ENCODE assay signal across 8 mouse cellular contexts in genomic region chr1:74285212-74286010, GRCm38 (mm10). TPM values are rescaled to one million over a fixed set of nuclear protein-coding genes. Genes with fewer than 3 reads are reported as not detected.
A peak's percentile ranks its signal among the peaks of the same experiment; 100 is the strongest.
DNase-seq lines count a peak whose midpoint lies in the region; ATAC-seq and TF ChIP-seq lines count a peak whose summit lies in the region.

No protein-coding gene starts in this region.

- no peaks in the 10 kb centered on the region for H3K27me3 ChIP-seq in forebrain, embryonic 13.5 days
- no peaks in the 10 kb centered on the region for H3K27me3 ChIP-seq in liver, embryonic 13.5 days

- no peaks in the 10 kb centered on the region for H3K9me3 ChIP-seq in forebrain, embryonic 13.5 days (replicated peaks)
- no peaks in the 10 kb centered on the region for H3K9me3 ChIP-seq in liver, embryonic 13.5 days (replicated peaks)

- no peak for TF ChIP-seq CTCF in lung, adult 2 months (IDR thresholded peaks at IDR 0.05; ENCODE audit: insufficient read depth, low read length)

- DNase-seq in lung, adult 2 months, result no peak
- no peak for DNase-seq in lung, postnatal 4 days
- DNase-seq in brain, adult 2 months (ENCODE audit: low read depth, low spot score), result peak; percentile 58
- no peak for DNase-seq in liver, embryonic 13.5 days
- DNase-seq in urinary bladder, postnatal 25 days (ENCODE audit: low spot score), result no peak
- DNase-seq in spleen, adult 12 weeks (ENCODE audit: low spot score), result no peak

- peaks cover 14% of the 10 kb centered on the region for H3K4me1 ChIP-seq in lung, adult 2 months (ENCODE audit: control insufficient read depth, insufficient read depth, low read length)
- H3K4me1 ChIP-seq in forebrain, embryonic 13.5 days, result peaks cover 29% of the 10 kb centered on the region
- H3K4me1 ChIP-seq in liver, embryonic 13.5 days (replicated peaks), result peaks cover 64% of the 10 kb centered on the region

- H3K4me2 ChIP-seq in forebrain, embryonic 13.5 days, result peak overlapping the region; percentile 82
- H3K4me2 ChIP-seq in liver, embryonic 13.5 days, result peak overlapping the region; percentile 87

- H3K4me3 ChIP-seq in lung, adult 2 months (replicated peaks; ENCODE audit: extremely low read depth, low read depth, low read length), result peak overlapping the region; percentile 77
- H3K4me3 ChIP-seq in forebrain, embryonic 13.5 days, result peak overlapping the region; percentile 77
- peak overlapping the region; percentile 82 for H3K4me3 ChIP-seq in liver, embryonic 13.5 days (replicated peaks)

- H3K36me3 ChIP-seq in forebrain, embryonic 13.5 days (ENCODE audit: poor library complexity, severe bottlenecking), result peaks cover 51% of the 10 kb centered on the region
- H3K36me3 ChIP-seq in liver, embryonic 13.5 days, result peaks cover 48% of the 10 kb centered on the region

- no peak overlapping the region for H3K27ac ChIP-seq in forebrain, embryonic 13.5 days
- peak overlapping the region; percentile 9 for H3K27ac ChIP-seq in liver, embryonic 13.5 days

- TF ChIP-seq POLR2A in lung, adult 2 months (IDR thresholded peaks at IDR 0.05; ENCODE audit: borderline replicate concordance, extremely low read depth, low read depth, low read length), result no peak

- 3% methylated on average over 23 of the region's 23 CpGs for WGBS in lung, adult 2 months
- 4% methylated on average over 23 of the region's 23 CpGs for WGBS in forebrain, embryonic 13.5 days
- WGBS in liver, embryonic 13.5 days (ENCODE audit: insufficient replicate concordance), result 3% methylated on average over 23 of the region's 23 CpGs

- H3K9ac ChIP-seq in forebrain, embryonic 13.5 days, result peak overlapping the region; percentile 74
- peak overlapping the region; percentile 82 for H3K9ac ChIP-seq in liver, embryonic 13.5 days

- ATAC-seq in forebrain, embryonic 13.5 days, result no peak
- ATAC-seq in liver, embryonic 13.5 days (ENCODE audit: low read depth), result no peak
- ATAC-seq in megakaryocyte-erythroid progenitor cell, adult 5-6 weeks (replicated peaks; ENCODE audit: low FRiP score, low TSS enrichment, poor library complexity, severe bottlenecking), result no peak

RNA-seq across cellular contexts. Expression of gene Pnkd, which starts 0.7 kb away (rescaled TPM):
- 63.0 and 63.5 TPM in 2 replicates for polyA plus RNA-seq in lung, adult 2 months (2012; rRNA removed)
- polyA plus RNA-seq in forebrain, embryonic 13.5 days (2015; fragmentation: Nextera tagmentation; extraction: Ambion mirVana), result 94.5 and 96.1 TPM in 2 replicates
- polyA plus RNA-seq in liver, embryonic 13.5 days (2015; fragmentation: Nextera tagmentation; extraction: Ambion mirVana), result 36.5 and 39.8 TPM in 2 replicates
- 22.4 and 50.1 TPM in 2 replicates for total RNA-seq in megakaryocyte-erythroid progenitor cell, adult 5-6 weeks (2014; fragmentation: Nextera tagmentation)
- 14.1 and 22.8 TPM in 2 replicates for total RNA-seq in megakaryocyte-erythroid progenitor cell, adult 5-6 weeks (2017)

RNA-seq across cellular contexts. Expression of gene Aamp, which starts 0.9 kb away (rescaled TPM):
- 141 and 172 TPM in 2 replicates for polyA plus RNA-seq in lung, adult 2 months (2012; rRNA removed)
- polyA plus RNA-seq in forebrain, embryonic 13.5 days (2015; fragmentation: Nextera tagmentation; extraction: Ambion mirVana), result 195 and 211 TPM in 2 replicates
- polyA plus RNA-seq in liver, embryonic 13.5 days (2015; fragmentation: Nextera tagmentation; extraction: Ambion mirVana), result 104 and 107 TPM in 2 replicates
- total RNA-seq in megakaryocyte-erythroid progenitor cell, adult 5-6 weeks (2014; fragmentation: Nextera tagmentation), result 78.9 and 90.5 TPM in 2 replicates
- total RNA-seq in megakaryocyte-erythroid progenitor cell, adult 5-6 weeks (2017), result 84.4 and 95.3 TPM in 2 replicates

RNA-seq across cellular contexts. Expression of gene Gpbar1, which starts 7.1 kb away (rescaled TPM):
- 0.18 and 0.22 TPM in 2 replicates for polyA plus RNA-seq in lung, adult 2 months (2012; rRNA removed)
- polyA plus RNA-seq in forebrain, embryonic 13.5 days (2015; fragmentation: Nextera tagmentation; extraction: Ambion mirVana), result not detected in 2 replicates
- 0.64 and 0.75 TPM in 2 replicates for polyA plus RNA-seq in liver, embryonic 13.5 days (2015; fragmentation: Nextera tagmentation; extraction: Ambion mirVana)
- 1.0 TPM in 1 of 2 replicates, not detected in the other for total RNA-seq in megakaryocyte-erythroid progenitor cell, adult 5-6 weeks (2014; fragmentation: Nextera tagmentation)
- total RNA-seq in megakaryocyte-erythroid progenitor cell, adult 5-6 weeks (2017), result not detected in 2 replicates

RNA-seq across cellular contexts. Expression of gene Tmbim1, which starts 20.0 kb away (rescaled TPM):
- polyA plus RNA-seq in lung, adult 2 months (2012; rRNA removed), result 567 and 655 TPM in 2 replicates
- polyA plus RNA-seq in forebrain, embryonic 13.5 days (2015; fragmentation: Nextera tagmentation; extraction: Ambion mirVana), result 4.3 and 4.4 TPM in 2 replicates
- polyA plus RNA-seq in liver, embryonic 13.5 days (2015; fragmentation: Nextera tagmentation; extraction: Ambion mirVana), result 15.9 and 18.0 TPM in 2 replicates
- 10.1 and 16.8 TPM in 2 replicates for total RNA-seq in megakaryocyte-erythroid progenitor cell, adult 5-6 weeks (2014; fragmentation: Nextera tagmentation)
- 13.6 and 13.9 TPM in 2 replicates for total RNA-seq in megakaryocyte-erythroid progenitor cell, adult 5-6 weeks (2017)

RNA-seq across cellular contexts. Expression of gene Arpc2, which starts 49.5 kb away (rescaled TPM):
- polyA plus RNA-seq in lung, adult 2 months (2012; rRNA removed), result 177 and 180 TPM in 2 replicates
- polyA plus RNA-seq in forebrain, embryonic 13.5 days (2015; fragmentation: Nextera tagmentation; extraction: Ambion mirVana), result 367 and 371 TPM in 2 replicates
- 226 and 264 TPM in 2 replicates for polyA plus RNA-seq in liver, embryonic 13.5 days (2015; fragmentation: Nextera tagmentation; extraction: Ambion mirVana)
- 211 and 242 TPM in 2 replicates for total RNA-seq in megakaryocyte-erythroid progenitor cell, adult 5-6 weeks (2014; fragmentation: Nextera tagmentation)
- total RNA-seq in megakaryocyte-erythroid progenitor cell, adult 5-6 weeks (2017), result 228 and 233 TPM in 2 replicates
